Mouse (Mus musculus): ENCODE results near the gene Rhd. TPM values are rescaled to one million over a fixed set of nuclear protein-coding genes. Genes with fewer than 3 reads are reported as not detected.

Gene Rhd
- polyA plus RNA-seq, 1 experiment from 2014 or later, result 3.6 TPM

GRCm38 (mm10) chr4:134924019-134924741 lies 59.8 kb downstream of the Rhd start:
- Histone ChIP-seq H3K9me3 (ENCODE audit: control insufficient read depth, low read length) (no peaks in the 10 kb centered on the region), H3K9ac (ENCODE audit: low read length) (peak overlapping the region; percentile 96), H3K4me3 (ENCODE audit: control insufficient read depth in 1 of 2, insufficient read depth in 1 of 2, low read depth in 1 of 2, low read length in 2 of 2) (peak overlapping the region; percentile 76 to 90), H3K27ac (replicated peaks in 1 of 2; ENCODE audit: control insufficient read depth in 1 of 2, insufficient read depth in 1 of 2, low read depth in 2 of 2, low read length in 2 of 2) (peak overlapping the region; percentile 90 to 92), H3K4me2 (ENCODE audit: low read length) (peak overlapping the region; percentile 81), H3K4me1 (ENCODE audit: control insufficient read depth in 2 of 2, insufficient read depth in 2 of 2, low read length in 2 of 2) (peaks cover 5 to 23% of the 10 kb centered on the region in 2 experiments), H3K27me3 (ENCODE audit: control insufficient read depth, insufficient read depth, low read length) (no peaks in the 10 kb centered on the region), H3K36me3 (ENCODE audit: control insufficient read depth, insufficient read depth, low read length) (peaks cover 43% of the 10 kb centered on the region)
- under 1% methylated on average over 70 of the region's 75 CpGs for WGBS
- ATAC-seq (ENCODE audit: insufficient number of reproducible peaks, insufficient read depth, low FRiP score, low read depth), result peak; percentile 38

- peak overlapping the region; percentile 81 for H3K4me2 ChIP-seq (ENCODE audit: low read length)
- 65% methylated on average over 8 of the region's 8 CpGs for WGBS
- H3K27me3 ChIP-seq (ENCODE audit: control insufficient read depth, insufficient read depth, low read length), result no peaks in the 10 kb centered on the region
- ATAC-seq (ENCODE audit: insufficient number of reproducible peaks, insufficient read depth, low FRiP score, low read depth), result no peak
- peak overlapping the region; percentile 21 to 90 for H3K4me3 ChIP-seq (ENCODE audit: control insufficient read depth in 1 of 2, insufficient read depth in 1 of 2, low read depth in 1 of 2, low read length in 2 of 2)
- H3K36me3 ChIP-seq (ENCODE audit: control insufficient read depth, insufficient read depth, low read length), result peaks cover 43% of the 10 kb centered on the region
- peaks cover 5 to 26% of the 10 kb centered on the region in 2 experiments for H3K4me1 ChIP-seq (ENCODE audit: control insufficient read depth in 2 of 2, insufficient read depth in 2 of 2, low read length in 2 of 2)
- H3K9me3 ChIP-seq (ENCODE audit: control insufficient read depth, low read length), result no peaks in the 10 kb centered on the region
- no peak overlapping the region for H3K27ac ChIP-seq (replicated peaks in 1 of 2; ENCODE audit: control insufficient read depth in 1 of 2, insufficient read depth in 1 of 2, low read depth in 2 of 2, low read length in 2 of 2)
- peak overlapping the region; percentile 96 for H3K9ac ChIP-seq (ENCODE audit: low read length)
Measured at GRCm38 (mm10) chr4:134925206-134925605, 60.9 kb downstream of the Rhd start.

- H3K27ac ChIP-seq (replicated peaks in 1 of 2; ENCODE audit: control insufficient read depth in 1 of 2, insufficient read depth in 1 of 2, low read depth in 2 of 2, low read length in 2 of 2), result no peak overlapping the region
- H3K9ac ChIP-seq (ENCODE audit: low read length), result no peak overlapping the region; the same call in 1 of the 2 replicates
- no peaks in the 10 kb centered on the region for H3K9me3 ChIP-seq (ENCODE audit: control insufficient read depth, low read length)
- 68% methylated on average over 5 of the region's 5 CpGs for WGBS
- H3K4me1 ChIP-seq (ENCODE audit: control insufficient read depth in 2 of 2, insufficient read depth in 2 of 2, low read length in 2 of 2), result peaks cover 2 to 25% of the 10 kb centered on the region in 2 experiments
- H3K4me3 ChIP-seq (ENCODE audit: control insufficient read depth in 1 of 2, insufficient read depth in 1 of 2, low read depth in 1 of 2, low read length in 2 of 2), result no peak overlapping the region
- no peaks in the 10 kb centered on the region for H3K27me3 ChIP-seq (ENCODE audit: control insufficient read depth, insufficient read depth, low read length)
- peaks cover 51% of the 10 kb centered on the region for H3K36me3 ChIP-seq (ENCODE audit: control insufficient read depth, insufficient read depth, low read length)
- ATAC-seq (ENCODE audit: insufficient number of reproducible peaks, insufficient read depth, low FRiP score, low read depth), result no peak
- H3K4me2 ChIP-seq (ENCODE audit: low read length), result no peak overlapping the region
Measured at GRCm38 (mm10) chr4:134927815-134928463, 63.6 kb downstream of the Rhd start.

GRCm38 (mm10) chr4:134928464-134928836 lies 64.1 kb downstream of the Rhd start:
- no peak overlapping the region for H3K4me2 ChIP-seq (ENCODE audit: low read length)
- H3K27ac ChIP-seq (replicated peaks in 1 of 2; ENCODE audit: control insufficient read depth in 1 of 2, insufficient read depth in 1 of 2, low read depth in 2 of 2, low read length in 2 of 2), result no peak overlapping the region
- 81% methylated on average over 1 of the region's 1 CpGs for WGBS
- H3K36me3 ChIP-seq (ENCODE audit: control insufficient read depth, insufficient read depth, low read length), result peaks cover 56% of the 10 kb centered on the region
- H3K4me3 ChIP-seq (ENCODE audit: control insufficient read depth in 1 of 2, insufficient read depth in 1 of 2, low read depth in 1 of 2, low read length in 2 of 2), result no peak overlapping the region
- no peak overlapping the region for H3K9ac ChIP-seq (ENCODE audit: low read length)
- ATAC-seq (ENCODE audit: insufficient number of reproducible peaks, insufficient read depth, low FRiP score, low read depth), result no peak
- H3K27me3 ChIP-seq (ENCODE audit: control insufficient read depth, insufficient read depth, low read length), result no peaks in the 10 kb centered on the region
- peaks cover 2 to 25% of the 10 kb centered on the region in 2 experiments for H3K4me1 ChIP-seq (ENCODE audit: control insufficient read depth in 2 of 2, insufficient read depth in 2 of 2, low read length in 2 of 2)
- no peaks in the 10 kb centered on the region for H3K9me3 ChIP-seq (ENCODE audit: control insufficient read depth, low read length)

GRCm38 (mm10) chr4:134929536-134929935 lies 65.2 kb downstream of the Rhd start:
- WGBS, result 78% methylated on average over 4 of the region's 4 CpGs
- no peak overlapping the region for H3K9ac ChIP-seq (ENCODE audit: low read length)
- ATAC-seq (ENCODE audit: insufficient number of reproducible peaks, insufficient read depth, low FRiP score, low read depth), result no peak
- H3K4me3 ChIP-seq (ENCODE audit: control insufficient read depth in 1 of 2, insufficient read depth in 1 of 2, low read depth in 1 of 2, low read length in 2 of 2), result no peak overlapping the region
- H3K27me3 ChIP-seq (ENCODE audit: control insufficient read depth, insufficient read depth, low read length), result no peaks in the 10 kb centered on the region
- H3K4me2 ChIP-seq (ENCODE audit: low read length), result no peak overlapping the region
- H3K27ac ChIP-seq (replicated peaks in 1 of 2; ENCODE audit: control insufficient read depth in 1 of 2, insufficient read depth in 1 of 2, low read depth in 2 of 2, low read length in 2 of 2), result 0 out of 4 replicates have a peak overlapping the region, but pooled peaks of 1 of the 2 experiments have one; percentile 9
- peaks cover 2 to 25% of the 10 kb centered on the region in 2 experiments for H3K4me1 ChIP-seq (ENCODE audit: control insufficient read depth in 2 of 2, insufficient read depth in 2 of 2, low read length in 2 of 2)
- no peaks in the 10 kb centered on the region for H3K9me3 ChIP-seq (ENCODE audit: control insufficient read depth, low read length)
- peaks cover 66% of the 10 kb centered on the region for H3K36me3 ChIP-seq (ENCODE audit: control insufficient read depth, insufficient read depth, low read length)

- Histone ChIP-seq H3K9me3 (ENCODE audit: control insufficient read depth, low read length) (no peaks in the 10 kb centered on the region), H3K9ac (ENCODE audit: low read length) (peak overlapping the region; percentile 62), H3K27ac (replicated peaks in 1 of 2; ENCODE audit: control insufficient read depth in 1 of 2, insufficient read depth in 1 of 2, low read depth in 2 of 2, low read length in 2 of 2) (peak overlapping the region; percentile 65 to 72), H3K4me2 (ENCODE audit: low read length) (peak overlapping the region; percentile 79), H3K27me3 (ENCODE audit: control insufficient read depth, insufficient read depth, low read length) (no peaks in the 10 kb centered on the region), H3K4me3 (ENCODE audit: control insufficient read depth in 1 of 2, insufficient read depth in 1 of 2, low read depth in 1 of 2, low read length in 2 of 2) (peak overlapping the region; percentile 45 to 81; a peak in 3 of 4 replicates), H3K36me3 (ENCODE audit: control insufficient read depth, insufficient read depth, low read length) (peaks cover 67% of the 10 kb centered on the region), H3K4me1 (ENCODE audit: control insufficient read depth in 2 of 2, insufficient read depth in 2 of 2, low read length in 2 of 2) (peaks cover 1 to 23% of the 10 kb centered on the region in 2 experiments)
- 0 out of 2 replicates have a peak, but pooled peaks have one; percentile 7 for ATAC-seq (ENCODE audit: insufficient number of reproducible peaks, insufficient read depth, low FRiP score, low read depth)
- 22% methylated on average over 9 of the region's 9 CpGs for WGBS
Measured at GRCm38 (mm10) chr4:134930190-134930589, 65.9 kb downstream of the Rhd start.

- Histone ChIP-seq H3K27ac (replicated peaks in 1 of 2; ENCODE audit: control insufficient read depth in 1 of 2, insufficient read depth in 1 of 2, low read depth in 2 of 2, low read length in 2 of 2) (peak within 1 kb of the TSS; percentile 65 to 72), H3K9ac (ENCODE audit: low read length) (peak within 1 kb of the TSS; percentile 83), H3K4me2 (ENCODE audit: low read length) (peak within 1 kb of the TSS; percentile 83), H3K36me3 (ENCODE audit: control insufficient read depth, insufficient read depth, low read length) (peaks cover 67% of the 10 kb centered on the region), H3K4me3 (ENCODE audit: control insufficient read depth in 1 of 2, insufficient read depth in 1 of 2, low read depth in 1 of 2, low read length in 2 of 2) (peak within 1 kb of the TSS; percentile 81 to 93), H3K27me3 (ENCODE audit: control insufficient read depth, insufficient read depth, low read length) (no peaks in the 10 kb centered on the region), H3K9me3 (ENCODE audit: control insufficient read depth, low read length) (no peaks in the 10 kb centered on the region), H3K4me1 (ENCODE audit: control insufficient read depth in 2 of 2, insufficient read depth in 2 of 2, low read length in 2 of 2) (peaks cover 0 to 16% of the 10 kb centered on the region in 2 experiments; a peak in 3 of 4 replicates)
- peak; percentile 90 for ATAC-seq (ENCODE audit: insufficient number of reproducible peaks, insufficient read depth, low FRiP score, low read depth)
- under 1% methylated on average over 68 of the region's 68 CpGs for WGBS
Measured at GRCm38 (mm10) chr4:134930684-134931481, 66.5 kb downstream of the Rhd start, which contains the start of gene Syf2. Syf2 (plus strand) TSS chr4:134930898.
